Mouse (Mus musculus): ENCODE results near the gene Tmem258.
A peak's percentile ranks its signal among the peaks of the same experiment; 100 is the strongest.

Gene Tmem258

GRCm38 (mm10) chr19:10224637-10225453, 21.0 kb downstream of the Tmem258 start:
- DNase-seq = no peak

GRCm38 (mm10) chr19:10225767-10226166, 22.0 kb downstream of the Tmem258 start:
- peak; percentile 66 for DNase-seq

GRCm38 (mm10) chr19:10231016-10231415, 27.2 kb downstream of the Tmem258 start:
- DNase-seq = peak; percentile 51

GRCm38 (mm10) chr19:10231871-10232270, 28.1 kb downstream of the Tmem258 start:
- no peak for DNase-seq

- no peak for DNase-seq
Measured at GRCm38 (mm10) chr19:10232327-10233017, 28.7 kb downstream of the Tmem258 start.

- peak; percentile 58 for DNase-seq
Measured at GRCm38 (mm10) chr19:10235784-10236565, 32.2 kb downstream of the Tmem258 start.

GRCm38 (mm10) chr19:10238477-10238876, 34.7 kb downstream of the Tmem258 start:
- no peak for DNase-seq

GRCm38 (mm10) chr19:10239419-10239818, 35.6 kb downstream of the Tmem258 start:
- no peak for DNase-seq

- DNase-seq = no peak
Measured at GRCm38 (mm10) chr19:10239975-10240653, 36.3 kb downstream of the Tmem258 start.

GRCm38 (mm10) chr19:10240654-10241305, 37.0 kb downstream of the Tmem258 start, which contains the start of gene Myrf:
Gene Myrf, minus strand, starts transcription at chr19:10240748.
- peak; percentile 87 for DNase-seq

- DNase-seq = no peak
Measured at GRCm38 (mm10) chr19:10242916-10243315, 39.1 kb downstream of the Tmem258 start.

- DNase-seq = peak; percentile 76
Measured at GRCm38 (mm10) chr19:10244183-10244582, 40.4 kb downstream of the Tmem258 start.

- no peak for DNase-seq
Measured at GRCm38 (mm10) chr19:10247165-10247564, 43.4 kb downstream of the Tmem258 start.

- peak; percentile 73 for DNase-seq
Measured at GRCm38 (mm10) chr19:10248128-10248527, 44.3 kb downstream of the Tmem258 start.
